Mouse (Mus musculus): ENCODE data around the gene Slc16a12.

Gene Slc16a12

DNA sequence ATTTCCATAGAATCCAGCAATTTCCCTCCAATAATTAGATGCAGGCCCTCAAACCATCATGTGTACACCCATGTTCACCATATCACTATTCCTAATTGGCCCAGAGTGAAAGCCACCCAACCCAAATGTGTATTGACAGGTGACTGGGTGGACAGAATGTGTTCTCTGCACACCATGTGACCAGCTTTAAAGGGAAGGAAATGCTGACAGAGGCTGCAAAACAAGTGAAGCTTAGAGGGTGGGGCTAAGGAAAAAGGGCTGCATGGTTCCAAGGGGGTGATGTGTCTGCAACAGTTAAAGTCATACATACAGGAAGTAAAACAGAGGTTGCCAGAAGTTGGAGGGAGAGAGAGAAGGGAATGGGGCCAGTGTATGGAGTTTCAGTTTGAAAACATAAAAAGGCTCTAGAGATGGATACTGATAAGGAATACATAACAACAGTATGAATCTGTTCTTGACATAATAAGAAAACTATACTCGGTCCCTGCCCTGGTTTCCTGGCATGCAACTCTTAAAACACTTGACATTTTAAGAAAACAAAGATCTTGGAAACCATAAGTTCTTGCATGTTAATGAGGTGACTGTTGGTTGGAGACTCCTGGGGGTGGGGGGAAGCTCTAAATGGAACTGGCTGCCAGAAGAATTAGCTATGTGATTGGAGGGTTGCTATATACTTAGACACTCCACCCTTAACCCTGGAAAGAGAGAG lies 20.7 kb downstream of the Slc16a12 start:
- DNase-seq (ENCODE audit: low spot score in 2 of 2), result peak; percentile 60 to 63

DNA sequence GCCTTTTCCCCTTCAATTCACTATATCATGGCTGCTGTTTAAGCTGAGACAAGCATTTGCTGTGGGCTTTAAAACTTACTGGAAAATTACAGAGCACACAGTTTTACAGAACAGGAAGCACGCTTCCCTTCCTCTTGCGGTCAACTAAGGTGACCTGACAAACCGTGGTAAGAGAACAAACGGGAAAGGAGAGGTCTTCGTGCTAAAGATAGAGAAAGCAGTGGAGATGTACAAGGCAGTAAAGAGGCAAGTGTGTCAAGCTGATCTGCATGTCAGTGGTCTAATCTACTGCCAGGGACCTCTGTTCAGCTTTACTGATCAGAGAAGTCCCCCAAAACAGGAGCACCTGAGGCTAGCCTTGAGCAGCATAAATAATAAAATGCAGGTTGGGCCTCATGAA lies 21.7 kb downstream of the Slc16a12 start:
- DNase-seq (ENCODE audit: low spot score in 2 of 2), result peak; percentile 60 to 63

DNA sequence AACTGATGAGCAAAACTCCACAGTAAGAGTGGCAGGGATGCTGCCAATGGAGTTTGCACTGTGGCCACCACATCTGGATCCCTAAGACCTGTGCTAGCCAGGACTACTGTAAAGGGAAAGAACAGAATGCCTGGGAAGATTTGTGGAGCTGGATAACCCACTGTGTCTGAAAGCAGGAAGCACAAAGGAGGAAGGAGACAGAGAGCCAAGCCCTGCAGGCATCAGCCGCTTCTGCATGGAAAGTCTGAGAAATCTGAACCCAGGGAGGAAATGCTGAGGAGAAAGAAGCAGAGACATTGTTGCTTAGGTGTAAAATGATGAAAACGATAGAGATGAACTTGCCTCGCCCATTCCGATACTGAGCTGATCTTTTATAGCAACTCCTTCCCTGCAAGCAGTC lies 22.5 kb downstream of the Slc16a12 start:
- DNase-seq (ENCODE audit: low spot score in 2 of 2), result no peak

GRCm38 (mm10) chr19:34722541-34722940 lies 24.5 kb downstream of the Slc16a12 start:
- DNase-seq (ENCODE audit: low spot score in 2 of 2), result no peak

GRCm38 (mm10) chr19:34720130-34720529 lies 27.0 kb downstream of the Slc16a12 start:
- no peak for DNase-seq (ENCODE audit: low spot score in 2 of 2)

GRCm38 (mm10) chr19:34718963-34719362 lies 28.1 kb downstream of the Slc16a12 start:
- no peak for DNase-seq (ENCODE audit: low spot score in 2 of 2)

DNA sequence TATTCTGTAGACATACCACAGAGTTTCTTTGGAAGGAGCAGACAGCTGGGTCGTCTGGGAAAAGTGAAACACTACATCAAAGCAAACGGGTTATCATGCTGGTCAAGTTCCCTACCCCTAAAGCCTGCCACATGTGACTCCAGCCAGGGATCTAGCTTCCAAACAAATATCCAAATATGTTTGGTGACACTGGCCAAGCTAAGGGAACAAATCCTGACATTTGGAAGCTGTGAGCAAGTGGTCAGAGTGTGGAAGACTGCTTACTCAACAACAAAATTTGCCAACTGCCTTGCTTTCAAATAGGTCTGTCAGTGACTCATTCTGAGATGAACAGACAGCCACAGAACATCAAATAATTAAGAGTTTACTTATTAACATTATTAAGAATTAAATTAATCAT lies 28.6 kb downstream of the Slc16a12 start:
- DNase-seq (ENCODE audit: low spot score in 2 of 2), result no peak

DNA sequence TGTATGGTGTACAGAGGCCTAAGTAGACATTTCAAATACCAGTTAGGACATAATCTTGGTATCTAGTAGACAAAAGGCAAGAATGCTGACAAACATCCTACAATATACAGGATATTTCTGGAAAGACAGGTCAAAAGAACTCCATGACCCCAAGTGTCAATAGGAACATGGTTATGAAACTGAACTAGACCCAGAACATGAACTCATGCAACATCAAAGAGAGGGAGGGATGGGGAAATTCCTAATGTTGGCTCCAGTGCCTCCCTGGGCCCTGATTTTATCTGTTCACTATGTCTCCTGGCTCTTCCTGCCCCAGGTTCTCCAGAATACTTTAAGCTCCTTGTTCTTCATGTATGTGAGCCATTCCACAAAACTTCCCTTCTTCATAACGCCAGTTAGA lies 31.2 kb downstream of the Slc16a12 start:
- no peak for DNase-seq (ENCODE audit: low spot score in 2 of 2)

GRCm38 (mm10) chr19:34714250-34714666 lies 32.8 kb downstream of the Slc16a12 start:
- DNase-seq (ENCODE audit: low spot score in 2 of 2), result no peak

- DNase-seq (ENCODE audit: low spot score in 2 of 2), result no peak
Measured at GRCm38 (mm10) chr19:34712050-34712449, 35.0 kb downstream of the Slc16a12 start.

DNA sequence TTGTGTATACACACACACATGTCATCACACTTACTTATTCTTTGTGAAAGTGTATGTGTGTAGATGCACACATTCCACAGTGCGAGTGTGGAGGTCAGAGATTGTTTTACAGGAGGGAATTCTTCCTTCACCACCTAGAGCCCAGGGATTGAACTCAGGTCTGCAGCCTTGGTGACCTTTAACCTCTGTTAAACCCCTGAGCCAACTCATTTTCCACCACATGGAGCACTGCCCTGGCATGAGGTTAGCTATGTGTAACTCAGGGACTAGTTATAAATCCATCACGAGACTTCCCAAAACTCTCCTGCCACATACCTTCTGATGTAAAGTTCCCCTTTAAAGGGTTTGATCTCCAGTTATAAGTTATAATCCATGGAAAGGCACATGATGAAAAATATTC lies 38.9 kb downstream of the Slc16a12 start:
- no peak for DNase-seq (ENCODE audit: low spot score in 2 of 2)

DNA sequence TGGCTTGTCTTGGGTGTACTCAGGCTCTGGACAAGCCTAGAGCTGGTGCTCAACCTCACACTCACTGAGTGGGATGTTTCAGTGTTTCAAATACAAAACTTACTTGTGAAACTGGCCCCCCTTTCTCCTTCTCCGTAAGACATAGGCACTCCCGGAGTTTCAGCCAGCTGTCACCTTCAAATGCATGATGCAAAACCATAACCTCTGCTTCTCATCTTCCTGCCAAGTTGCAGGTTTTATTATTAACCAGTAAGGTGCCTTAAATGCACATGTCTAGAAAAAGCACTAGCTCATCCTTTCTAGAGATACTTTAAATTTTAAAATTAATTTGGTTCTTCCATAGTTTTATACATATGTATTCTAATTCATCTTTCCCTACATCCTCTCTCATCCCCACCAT lies 39.5 kb downstream of the Slc16a12 start:
- no peak for DNase-seq (ENCODE audit: low spot score in 2 of 2)

- DNase-seq (ENCODE audit: low spot score in 2 of 2), result no peak
Measured at GRCm38 (mm10) chr19:34706261-34706660, 40.8 kb downstream of the Slc16a12 start.

- no peak for DNase-seq (ENCODE audit: low spot score in 2 of 2)
Measured at GRCm38 (mm10) chr19:34705141-34705540, 41.9 kb downstream of the Slc16a12 start.

DNA sequence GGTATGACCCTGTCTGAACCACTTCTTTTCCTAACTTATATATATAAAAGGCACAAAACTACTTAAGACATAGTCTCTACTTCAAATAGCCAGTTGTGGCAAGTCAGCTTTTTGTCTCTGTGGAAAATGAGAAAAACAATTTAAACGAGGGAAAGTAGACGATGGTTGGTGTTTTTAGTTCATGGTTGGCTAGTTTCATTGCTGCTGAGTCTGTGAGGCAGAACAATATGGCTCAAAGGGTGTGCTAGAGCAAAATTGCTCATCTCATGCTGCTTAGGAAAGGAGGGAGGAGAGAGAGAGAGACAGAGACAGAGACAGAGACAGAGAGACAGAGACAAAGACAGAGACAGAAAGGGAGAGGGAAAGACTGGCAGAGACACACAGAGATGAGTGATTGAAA lies 47.8 kb downstream of the Slc16a12 start:
- DNase-seq (ENCODE audit: low spot score in 2 of 2), result no peak

GRCm38 (mm10) chr19:34698852-34699251 lies 48.2 kb downstream of the Slc16a12 start:
- DNase-seq (ENCODE audit: low spot score in 2 of 2), result no peak

GRCm38 (mm10) chr19:34698432-34698831 lies 48.7 kb downstream of the Slc16a12 start:
- no peak for DNase-seq (ENCODE audit: low spot score in 2 of 2)

- no peak for DNase-seq (ENCODE audit: low spot score in 2 of 2)
Measured at GRCm38 (mm10) chr19:34697461-34697860, 49.6 kb downstream of the Slc16a12 start.

- DNase-seq (ENCODE audit: low spot score in 2 of 2), result peak; percentile 19 to 23
Measured at GRCm38 (mm10) chr19:34696352-34696986, 50.6 kb downstream of the Slc16a12 start.

DNA sequence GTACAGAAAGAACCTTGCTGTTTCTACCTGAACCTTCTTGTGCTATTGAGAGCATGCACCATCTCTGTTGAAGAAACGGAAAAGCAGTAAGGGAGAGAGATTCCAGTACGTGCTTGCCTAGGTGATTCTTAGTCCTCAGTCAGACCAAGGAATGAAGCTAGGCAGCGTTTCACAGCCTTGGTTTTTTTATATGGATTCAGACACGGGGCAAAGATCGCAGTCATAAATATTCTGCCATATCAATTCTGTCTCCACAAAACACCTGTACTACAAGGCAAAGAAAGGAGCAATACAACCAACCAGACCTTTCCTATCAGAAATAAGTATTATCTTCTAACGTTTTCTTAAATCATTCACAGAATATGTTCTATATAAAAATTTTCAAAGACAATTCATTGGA lies 55.7 kb downstream of the Slc16a12 start:
- DNase-seq (ENCODE audit: low spot score in 2 of 2), result no peak

- no peak for DNase-seq (ENCODE audit: low spot score in 2 of 2)
Measured at GRCm38 (mm10) chr19:34685530-34685929, 61.6 kb downstream of the Slc16a12 start.

GRCm38 (mm10) chr19:34684857-34685256 lies 62.2 kb downstream of the Slc16a12 start:
- peak; percentile 4 to 25 for DNase-seq (ENCODE audit: low spot score in 2 of 2)

DNA sequence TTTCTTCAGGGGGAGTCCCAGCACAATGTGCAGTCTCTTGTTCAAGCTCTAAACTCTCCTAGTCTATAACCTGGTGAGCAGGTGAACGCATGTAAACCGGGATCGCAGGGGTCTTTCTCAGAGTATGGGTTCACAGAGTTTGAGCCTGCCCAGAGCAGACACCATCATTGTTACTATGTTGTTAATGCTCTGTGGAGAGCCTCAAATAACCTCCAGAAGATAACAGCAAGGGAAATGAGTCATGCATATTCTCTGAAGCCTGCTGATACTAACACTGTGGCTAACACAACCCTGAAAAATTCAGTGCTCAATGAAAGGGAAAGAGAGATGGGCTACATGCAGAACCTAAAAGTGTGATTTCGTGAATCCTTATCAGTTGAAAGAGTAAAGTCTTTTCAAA lies 68.7 kb downstream of the Slc16a12 start:
- DNase-seq (ENCODE audit: low spot score in 2 of 2), result no peak

DNA sequence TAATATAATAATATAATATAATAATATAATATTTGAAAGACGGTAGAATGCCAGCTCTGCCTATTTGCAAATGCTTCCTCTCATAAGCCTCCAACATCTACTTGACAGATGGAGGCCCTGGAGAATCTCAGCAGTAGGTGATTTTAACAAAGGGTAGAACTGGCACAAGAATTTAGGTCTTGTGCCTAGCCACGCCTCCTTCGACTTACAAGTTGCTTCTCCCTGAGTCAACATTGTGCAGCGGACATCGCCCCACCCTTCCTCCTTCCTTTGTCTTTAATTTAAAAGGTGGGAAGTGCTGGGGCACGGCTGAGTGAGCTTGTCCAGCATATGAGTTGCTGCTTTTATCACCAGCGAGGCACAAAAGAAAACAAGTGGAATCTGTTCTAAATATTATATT lies 73.6 kb downstream of the Slc16a12 start:
- peak; percentile 8 to 37 for DNase-seq (ENCODE audit: low spot score in 2 of 2)
